ENCODE assay signal across 8 mouse cellular contexts in genomic region chr14:41013630-41014613, GRCm38 (mm10). TPM values are rescaled to one million over a fixed set of nuclear protein-coding genes. Genes with fewer than 3 reads are reported as not detected.
DNase-seq lines count a peak whose midpoint lies in the region; ATAC-seq and TF ChIP-seq lines count a peak whose summit lies in the region.

Gene Fam213a (minus strand): TSS chr14:41013788.

- TF ChIP-seq EP300 in heart, adult 2 months (IDR thresholded peaks at IDR 0.05; ENCODE audit: insufficient read depth, low read depth, low read length), result no peak

- ATAC-seq in embryonic facial prominence, embryonic 14.5 days (ENCODE audit: low read depth), result peak; percentile 98
- peak; percentile 95 for ATAC-seq in limb, embryonic 11.5 days (ENCODE audit: insufficient number of reproducible peaks, low FRiP score, low TSS enrichment, low read depth)
- ATAC-seq in midbrain, embryonic 13.5 days, result peak; percentile 99

- H3K27ac ChIP-seq in bone marrow, adult 2 months (ENCODE audit: control insufficient read depth, insufficient read depth, low read depth, low read length, poor library complexity), result no peak within 1 kb of the TSS
- H3K27ac ChIP-seq in embryonic facial prominence, embryonic 14.5 days (replicated peaks; ENCODE audit: low read depth, low read length), result peak within 1 kb of the TSS; percentile 41; the same call in 1 of the 2 replicates
- H3K27ac ChIP-seq in heart, adult 2 months, result peak within 1 kb of the TSS; percentile 53
- peak within 1 kb of the TSS; percentile 64 for H3K27ac ChIP-seq in kidney, adult 2 months (ENCODE audit: insufficient read depth, low read depth, low read length)
- H3K27ac ChIP-seq in limb, embryonic 11.5 days (replicated peaks; ENCODE audit: low read depth, low read length), result no peak within 1 kb of the TSS
- peak within 1 kb of the TSS; percentile 81 for H3K27ac ChIP-seq in midbrain, embryonic 13.5 days
- peak within 1 kb of the TSS; percentile 75 for H3K27ac ChIP-seq in small intestine, adult 2 months (ENCODE audit: insufficient read depth, low read depth, low read length)

- DNase-seq in 3T3-L1 (ENCODE audit: low read depth, low spot score), result peak; percentile 67
- peak; percentile 95 for DNase-seq in embryonic facial prominence, embryonic 14.5 days (ENCODE audit: low spot score)
- peak; percentile 87 to 91 for DNase-seq in heart, adult 2 months
- peak; percentile 96 for DNase-seq in kidney, adult 2 months
- DNase-seq in limb, embryonic 11.5 days (ENCODE audit: low spot score), result peak; percentile 86

- 5% methylated on average over 32 of the region's 32 CpGs for WGBS in bone marrow, adult 2 months
- WGBS in embryonic facial prominence, embryonic 14.5 days, result 3% methylated on average over 31 of the region's 32 CpGs
- WGBS in heart, adult 2 months, result 4% methylated on average over 32 of the region's 32 CpGs
- 3% methylated on average over 32 of the region's 32 CpGs for WGBS in kidney, adult 2 months
- 6% methylated on average over 32 of the region's 32 CpGs for WGBS in limb, embryonic 11.5 days
- 2% methylated on average over 32 of the region's 32 CpGs for WGBS in midbrain, embryonic 13.5 days
- 4% methylated on average over 32 of the region's 32 CpGs for WGBS in small intestine, adult 2 months

- TF ChIP-seq CTCF in bone marrow, adult 2 months (IDR thresholded peaks at IDR 0.05; ENCODE audit: control insufficient read depth, insufficient read depth, low read length), result no peak
- TF ChIP-seq CTCF in heart, adult 2 months (IDR thresholded peaks at IDR 0.05), result no peak
- TF ChIP-seq CTCF in kidney, adult 2 months (conservative IDR thresholded peaks at IDR 0.05; ENCODE audit: insufficient read depth, insufficient read length, low read depth, low read length), result no peak
- TF ChIP-seq CTCF in small intestine, adult 2 months (IDR thresholded peaks at IDR 0.05; ENCODE audit: extremely low read depth, insufficient read length, insufficient replicate concordance, low read depth, low read length), result no peak

- TF ChIP-seq POLR2A in bone marrow, adult 2 months (IDR thresholded peaks at IDR 0.05; ENCODE audit: borderline replicate concordance, control insufficient read depth, low read depth, low read length), result peak; percentile 87
- peak; percentile 53 for TF ChIP-seq POLR2A in heart, adult 2 months (IDR thresholded peaks at IDR 0.05; ENCODE audit: insufficient read depth, low read depth, low read length)
- peak; percentile 62 for TF ChIP-seq POLR2A in kidney, adult 2 months (IDR thresholded peaks at IDR 0.05; ENCODE audit: low read depth, low read length)
- peak; percentile 83; the same call in 1 of the 2 replicates for TF ChIP-seq POLR2A in small intestine, adult 2 months (IDR thresholded peaks at IDR 0.05; ENCODE audit: low read depth, low read length)

- H3K4me1 ChIP-seq in bone marrow, adult 2 months (ENCODE audit: control insufficient read depth, insufficient read depth, low read length), result no peaks in the 10 kb centered on the region
- H3K4me1 ChIP-seq in embryonic facial prominence, embryonic 14.5 days (ENCODE audit: control insufficient read depth, insufficient read depth, low read length), result peaks cover 5% of the 10 kb centered on the region
- no peaks in the 10 kb centered on the region; the same call in 1 of the 2 replicates for H3K4me1 ChIP-seq in heart, adult 2 months (ENCODE audit: control insufficient read depth, insufficient read depth, low read length)
- peaks cover 13% of the 10 kb centered on the region for H3K4me1 ChIP-seq in kidney, adult 2 months (ENCODE audit: control insufficient read depth, insufficient read depth, low read length)
- no peaks in the 10 kb centered on the region for H3K4me1 ChIP-seq in limb, embryonic 11.5 days (ENCODE audit: control insufficient read depth, insufficient read depth, low read length)
- H3K4me1 ChIP-seq in midbrain, embryonic 13.5 days (replicated peaks), result peaks cover 11% of the 10 kb centered on the region
- peaks cover 4% of the 10 kb centered on the region for H3K4me1 ChIP-seq in small intestine, adult 2 months (ENCODE audit: control insufficient read depth, insufficient read depth, insufficient read length, low read length)

- H3K4me3 ChIP-seq in bone marrow, adult 2 months (replicated peaks; ENCODE audit: control insufficient read depth, low read depth, low read length), result peak within 1 kb of the TSS; percentile 60
- H3K4me3 ChIP-seq in embryonic facial prominence, embryonic 14.5 days (ENCODE audit: low read depth, low read length), result peak within 1 kb of the TSS; percentile 62
- peak within 1 kb of the TSS; percentile 62 for H3K4me3 ChIP-seq in heart, adult 2 months
- peak within 1 kb of the TSS; percentile 77 for H3K4me3 ChIP-seq in kidney, adult 2 months (ENCODE audit: insufficient read depth, low read depth, low read length)
- H3K4me3 ChIP-seq in limb, embryonic 11.5 days (ENCODE audit: low read depth, low read length), result peak within 1 kb of the TSS; percentile 55
- H3K4me3 ChIP-seq in midbrain, embryonic 13.5 days (replicated peaks), result peak within 1 kb of the TSS; percentile 65
- peak within 1 kb of the TSS; percentile 94 for H3K4me3 ChIP-seq in small intestine, adult 2 months (ENCODE audit: low read depth, low read length)

- no peaks in the 10 kb centered on the region for H3K36me3 ChIP-seq in embryonic facial prominence, embryonic 14.5 days (ENCODE audit: control insufficient read depth, insufficient read depth, low read length)
- no peaks in the 10 kb centered on the region; the same call in 1 of the 2 replicates for H3K36me3 ChIP-seq in heart, adult 2 months (ENCODE audit: control insufficient read depth, insufficient read depth, low read length)
- H3K36me3 ChIP-seq in kidney, adult 2 months (ENCODE audit: control insufficient read depth, insufficient read depth, low read length), result no peaks in the 10 kb centered on the region
- no peaks in the 10 kb centered on the region for H3K36me3 ChIP-seq in limb, embryonic 11.5 days (ENCODE audit: control insufficient read depth, insufficient read depth, low read length)
- H3K36me3 ChIP-seq in midbrain, embryonic 13.5 days, result no peaks in the 10 kb centered on the region
- H3K36me3 ChIP-seq in small intestine, adult 2 months (ENCODE audit: control insufficient read depth, insufficient read depth, low read length), result no peaks in the 10 kb centered on the region

- H3K9me3 ChIP-seq in embryonic facial prominence, embryonic 14.5 days (ENCODE audit: control insufficient read depth, low read length), result no peaks in the 10 kb centered on the region
- no peaks in the 10 kb centered on the region for H3K9me3 ChIP-seq in limb, embryonic 11.5 days (ENCODE audit: control insufficient read depth, low read length)
- no peaks in the 10 kb centered on the region for H3K9me3 ChIP-seq in midbrain, embryonic 13.5 days

- peak within 1 kb of the TSS; percentile 69 for H3K9ac ChIP-seq in embryonic facial prominence, embryonic 14.5 days (ENCODE audit: low read depth, low read length)
- peak within 1 kb of the TSS; percentile 74 for H3K9ac ChIP-seq in heart, adult 2 months (ENCODE audit: low read depth, low read length)
- peak within 1 kb of the TSS; percentile 63 for H3K9ac ChIP-seq in limb, embryonic 11.5 days (ENCODE audit: low read length)
- H3K9ac ChIP-seq in midbrain, embryonic 13.5 days (replicated peaks), result peak within 1 kb of the TSS; percentile 83

- H3K4me2 ChIP-seq in embryonic facial prominence, embryonic 14.5 days (ENCODE audit: low read depth, low read length), result peak within 1 kb of the TSS; percentile 64
- H3K4me2 ChIP-seq in limb, embryonic 11.5 days (ENCODE audit: low read depth, severe bottlenecking), result peak within 1 kb of the TSS; percentile 74
- H3K4me2 ChIP-seq in midbrain, embryonic 13.5 days (replicated peaks), result peak within 1 kb of the TSS; percentile 78

- H3K27me3 ChIP-seq in embryonic facial prominence, embryonic 14.5 days (replicated peaks; ENCODE audit: control insufficient read depth, insufficient read depth, low read length), result no peaks in the 10 kb centered on the region
- no peaks in the 10 kb centered on the region for H3K27me3 ChIP-seq in heart, adult 2 months (ENCODE audit: control insufficient read depth, insufficient read depth, low read length)
- H3K27me3 ChIP-seq in kidney, adult 2 months (replicated peaks; ENCODE audit: control insufficient read depth, insufficient read depth, low read length), result no peaks in the 10 kb centered on the region
- no peaks in the 10 kb centered on the region for H3K27me3 ChIP-seq in limb, embryonic 11.5 days (ENCODE audit: control insufficient read depth, insufficient read depth, low read length)
- H3K27me3 ChIP-seq in midbrain, embryonic 13.5 days, result no peaks in the 10 kb centered on the region
- H3K27me3 ChIP-seq in small intestine, adult 2 months (ENCODE audit: control insufficient read depth, insufficient read depth, low read length), result no peaks in the 10 kb centered on the region

- no peaks in the 10 kb centered on the region for H3K79me2 ChIP-seq in heart, adult 2 months (replicated peaks; ENCODE audit: control insufficient read depth, insufficient read depth, low read length)

- intact Hi-C loops in heart, adult 2 months (cut with DNase I), result loop anchor here (5.0 kb wide), 1 partner anchor 37 kb away; no protein-coding TSS in a partner anchor

RNA-seq across cellular contexts. Expression of gene Fam213a, which starts in this region (rescaled TPM):
- polyA plus RNA-seq in bone marrow, adult 2 months (2011; ENCODE audit: insufficient read depth, insufficient read length, low replicate concordance, missing spikeins), result 114 and 196 TPM in 2 replicates
- polyA plus RNA-seq in embryonic facial prominence, embryonic 14.5 days (2014; fragmentation: Nextera tagmentation; extraction: Ambion mirVana), result 35.7 and 39.7 TPM in 2 replicates
- total RNA-seq in heart, adult 2 months (2021), result 10 to 100 TPM; 27.1 to 32.4 TPM
- 13.5 and 16.6 TPM in 2 replicates for polyA plus RNA-seq in heart, adult 2 months (2012; rRNA removed)
- 68.2 and 80.8 TPM in 2 replicates for polyA plus RNA-seq in kidney, adult 2 months (2012; rRNA removed)
- 37.7 and 38.1 TPM in 2 replicates for polyA plus RNA-seq in limb, embryonic 11.5 days (2014; fragmentation: Nextera tagmentation; extraction: Ambion mirVana)
- 66.9 and 67.2 TPM in 2 replicates for polyA plus RNA-seq in midbrain, embryonic 13.5 days (2015; fragmentation: Nextera tagmentation; extraction: Ambion mirVana)
- polyA plus RNA-seq in small intestine, adult 2 months (2012; rRNA removed), result 16.7 and 29.9 TPM in 2 replicates

Comparison
In these comparisons a context has a peak if more than half of its experiments do, and no peak if none do; other contexts are left out.
1. H3K27ac ChIP-seq: peak in embryonic facial prominence, embryonic 14.5 days (single experiment), heart, adult 2 months (single experiment), kidney, adult 2 months (single experiment), midbrain, embryonic 13.5 days (single experiment) and small intestine, adult 2 months (single experiment); none in bone marrow, adult 2 months (single experiment) and limb, embryonic 11.5 days (single experiment).
2. Peak in every context shown above with its lines, with median percentiles within 50 percentile points of each other: DNase-seq, H3K4me3 ChIP-seq, POLR2A ChIP-seq, ATAC-seq, H3K4me2 ChIP-seq and H3K9ac ChIP-seq.